Mouse (Mus musculus) ZHBTc4 (cell line): ENCODE results near the gene Gm20388.

Experiments
- DNase-seq: peaks from one replicate; pipeline ENCODE4 v3.0.0-alpha.2; 2011; ENCODE audit warnings: low read depth, low spot score

The Gm20388 gene

DNA sequence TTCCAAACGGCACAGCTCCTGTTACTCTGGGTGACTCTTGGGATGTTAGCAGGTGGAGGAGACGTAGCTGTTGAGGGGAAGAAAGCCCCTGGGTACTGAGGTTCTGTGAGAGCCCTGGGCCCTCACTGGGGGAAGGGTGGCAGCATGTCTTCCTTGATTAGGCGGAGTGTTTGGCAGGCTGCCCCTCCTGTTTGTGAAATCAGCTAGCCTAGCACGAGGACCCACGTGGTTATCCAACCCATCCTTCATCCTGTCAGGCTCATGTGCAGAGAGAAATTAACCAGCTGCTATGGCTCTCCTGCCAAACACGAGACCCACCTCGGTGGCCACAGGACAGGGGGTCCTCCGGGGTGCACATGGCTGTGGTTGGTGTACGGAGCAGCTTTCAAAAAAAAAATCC, 2195.6 kb downstream of the Gm20388 start:
- no peak for DNase-seq

DNA sequence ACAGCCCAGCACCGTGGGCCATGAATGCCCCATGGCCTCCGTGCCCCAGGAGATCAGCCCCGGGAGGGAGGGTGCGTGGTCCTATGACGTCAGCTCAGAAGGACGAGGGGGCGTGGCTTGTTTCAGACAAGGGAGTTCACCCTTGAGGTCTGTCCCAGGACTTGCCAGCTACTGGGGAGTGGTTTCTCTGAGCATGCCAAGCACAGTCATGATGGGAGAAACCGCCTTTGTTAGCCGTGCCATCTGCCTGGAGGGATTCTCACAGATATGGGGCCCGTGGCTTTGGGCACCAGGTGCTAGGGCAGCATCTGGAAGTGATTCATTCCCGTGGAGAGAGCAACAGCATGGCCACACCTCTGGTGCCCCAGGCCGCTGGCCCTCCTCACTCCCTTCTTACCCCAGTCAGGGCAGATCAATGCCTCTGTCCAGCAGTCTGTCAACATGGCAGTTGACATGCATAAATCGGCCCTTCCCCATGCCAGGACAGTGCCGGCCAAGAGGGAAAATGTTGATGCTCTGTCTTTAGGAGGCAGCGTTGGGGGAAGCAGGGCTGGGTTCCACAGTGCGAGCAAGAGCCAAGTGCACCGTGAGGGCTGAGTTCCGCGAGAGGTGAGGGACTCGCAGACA, 2199.7 kb downstream of the Gm20388 start:
- DNase-seq = peak; percentile 83

DNA sequence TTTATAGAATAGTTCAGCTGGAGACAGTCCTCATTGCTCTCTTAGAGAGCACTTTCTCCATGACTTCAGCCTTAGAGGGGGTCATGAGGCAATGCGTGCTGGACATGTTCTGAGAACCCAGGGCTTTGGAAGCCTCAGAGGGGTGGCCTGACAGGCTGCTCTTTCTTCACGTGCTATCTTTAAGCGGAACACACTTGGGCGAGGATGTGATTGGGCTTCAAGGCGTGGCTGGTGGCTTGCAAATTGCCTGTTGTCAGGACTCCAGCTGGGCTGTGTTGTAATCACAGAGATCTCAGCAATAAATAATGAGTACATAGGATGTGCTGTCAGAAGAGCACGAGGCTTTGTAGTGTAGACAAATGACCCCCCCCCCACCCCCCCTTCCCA, 2200.2 kb downstream of the Gm20388 start:
- DNase-seq = peak; percentile 56

DNA sequence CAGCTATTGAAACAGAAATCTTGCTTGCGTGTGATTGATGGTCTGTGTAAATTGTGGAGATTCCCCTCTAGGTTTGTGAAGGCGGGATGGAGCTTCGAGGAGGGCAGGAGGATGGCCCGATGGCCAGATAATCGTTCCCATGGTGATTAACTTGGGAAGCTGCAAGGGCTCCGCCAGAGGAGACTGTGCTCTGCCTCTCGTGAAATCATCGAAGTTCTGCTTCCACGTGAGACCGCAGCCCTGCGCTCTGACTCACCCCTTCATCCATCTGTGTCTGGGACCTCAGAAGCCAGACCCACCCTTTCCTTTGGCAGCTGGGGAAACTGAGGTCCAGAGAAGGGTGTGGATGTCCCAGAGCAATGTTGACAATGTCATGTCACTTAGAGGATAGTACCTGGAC, 2201.1 kb downstream of the Gm20388 start:
- no peak for DNase-seq

GRCm38 (mm10) chr8:122112264-122112965, 2201.8 kb downstream of the Gm20388 start:
- no peak for DNase-seq

DNA sequence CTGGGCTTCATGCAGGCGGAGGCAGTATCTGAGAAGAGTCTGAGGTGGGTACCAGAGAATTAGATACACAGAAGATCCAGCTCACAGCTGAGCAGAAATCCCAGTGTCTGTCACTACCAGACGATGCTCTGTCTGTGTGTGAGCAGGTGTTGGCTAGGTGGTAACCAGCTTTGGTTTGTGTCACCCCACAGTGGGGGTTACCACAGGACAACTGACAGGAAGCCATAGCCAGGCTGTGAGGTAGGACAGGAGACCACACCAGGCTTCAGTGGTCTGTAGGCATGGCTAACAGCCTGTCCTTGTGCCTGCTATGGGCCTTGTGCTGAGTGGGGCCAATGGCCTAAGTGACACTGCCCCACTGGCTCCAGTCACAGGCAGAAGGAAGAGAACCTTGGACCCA, 2204.2 kb downstream of the Gm20388 start:
- DNase-seq = no peak

DNA sequence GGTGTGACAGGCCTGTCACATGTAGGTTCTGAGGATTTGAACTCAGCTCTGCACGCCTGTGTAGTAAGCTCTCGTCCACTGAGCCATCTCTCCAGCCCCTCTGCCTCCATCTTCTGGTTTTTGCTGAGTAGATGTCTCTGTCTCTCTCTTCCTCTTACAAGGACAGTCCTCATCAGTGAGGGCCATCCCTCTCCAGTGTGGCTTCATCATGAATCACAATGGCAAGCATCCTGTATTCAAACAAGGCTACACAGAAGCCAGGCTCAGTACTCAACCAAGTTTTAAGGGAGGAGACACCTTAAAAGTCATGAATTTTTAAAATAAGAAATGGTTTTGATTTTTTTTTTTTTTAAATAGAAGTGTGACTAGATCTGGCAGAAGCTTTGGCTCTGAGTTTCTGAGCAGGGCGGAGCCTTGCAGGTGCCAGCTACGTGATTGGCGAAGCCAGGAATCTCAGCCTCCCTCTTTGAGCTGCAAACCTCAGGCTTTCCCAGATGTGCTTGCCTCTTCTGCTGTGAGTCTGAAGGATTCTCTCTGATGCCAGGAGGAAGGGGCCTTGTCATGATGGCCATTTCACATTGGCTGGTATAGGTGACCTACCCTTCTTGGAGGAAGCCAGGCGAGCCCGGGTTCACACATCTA, 2206.2 kb downstream of the Gm20388 start:
- peak; percentile 55 for DNase-seq

GRCm38 (mm10) chr8:122118097-122118496, 2207.5 kb downstream of the Gm20388 start:
- DNase-seq = peak; percentile 40

GRCm38 (mm10) chr8:122118536-122118935, 2207.9 kb downstream of the Gm20388 start:
- peak; percentile 42 for DNase-seq

GRCm38 (mm10) chr8:122124326-122124725, 2213.7 kb downstream of the Gm20388 start:
- peak; percentile 86 for DNase-seq

DNA sequence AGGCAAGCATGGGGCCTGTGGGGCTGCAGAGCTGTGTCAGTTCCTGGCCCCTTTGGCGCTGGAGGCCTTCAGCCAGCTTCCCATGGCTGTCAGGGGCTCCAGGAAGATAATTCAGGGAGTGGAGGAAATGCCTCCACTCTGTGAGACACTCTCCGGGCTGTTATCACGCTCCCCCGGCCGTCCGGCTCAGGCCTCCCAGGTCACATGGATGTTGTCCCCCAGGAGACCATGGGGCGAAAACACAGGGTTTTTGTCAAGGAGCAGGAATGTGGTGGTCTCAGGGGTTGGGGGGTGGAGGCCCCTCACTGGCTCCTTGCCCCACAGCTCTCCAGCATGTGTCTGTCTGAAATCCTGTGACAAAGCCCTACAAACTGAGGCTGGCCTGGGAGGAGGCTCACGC, 2216.0 kb downstream of the Gm20388 start:
- DNase-seq = no peak

DNA sequence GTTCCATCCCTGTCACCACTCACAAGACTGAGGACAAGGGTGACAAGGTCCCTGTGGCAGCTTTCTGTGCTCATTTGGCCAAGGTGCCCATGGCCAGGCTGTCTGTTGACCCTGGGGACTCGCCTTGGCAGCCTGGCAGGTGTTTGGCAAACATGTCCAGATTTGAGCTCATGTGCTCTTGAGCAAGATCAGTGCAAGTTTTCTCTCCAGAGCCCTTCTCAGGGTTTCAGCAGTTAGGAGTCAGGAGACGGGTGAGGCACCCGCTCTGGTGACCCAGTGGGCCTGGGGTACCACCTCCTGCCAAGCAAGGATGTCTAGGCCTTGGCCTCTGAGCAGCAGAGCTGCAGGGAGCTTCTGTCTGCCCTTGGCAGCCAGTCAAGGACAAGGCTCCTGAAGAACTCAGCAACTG, 2223.5 kb downstream of the Gm20388 start:
- no peak for DNase-seq

GRCm38 (mm10) chr8:122135494-122135893, 2224.9 kb downstream of the Gm20388 start:
- no peak for DNase-seq

GRCm38 (mm10) chr8:122139784-122140183, 2229.1 kb downstream of the Gm20388 start:
- peak; percentile 55 for DNase-seq

- DNase-seq = no peak
Observed at GRCm38 (mm10) chr8:122140411-122140810, 2229.8 kb downstream of the Gm20388 start.

DNA sequence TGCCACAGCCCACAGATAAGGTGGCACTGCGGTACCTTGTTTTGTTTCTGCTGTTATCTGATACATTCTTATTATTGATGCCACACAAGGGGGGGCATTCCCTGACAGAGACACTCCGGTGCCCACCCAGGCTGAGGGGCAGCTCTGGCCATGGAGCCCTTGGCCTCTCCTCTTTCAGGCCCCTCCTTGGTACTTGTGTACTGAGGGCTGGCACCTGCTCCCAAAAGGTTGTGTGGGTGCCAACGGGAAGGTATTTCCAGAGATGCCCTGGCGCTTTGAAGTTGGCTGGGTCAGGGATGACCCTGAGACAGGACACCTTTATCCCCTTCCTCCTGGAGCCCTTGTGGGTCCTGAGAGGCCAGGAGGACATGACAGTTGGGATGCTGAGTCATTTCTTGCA, 2231.8 kb downstream of the Gm20388 start:
- DNase-seq = no peak

GRCm38 (mm10) chr8:122143231-122143630, 2232.6 kb downstream of the Gm20388 start:
- DNase-seq = no peak

GRCm38 (mm10) chr8:122144729-122145311, 2234.2 kb downstream of the Gm20388 start:
- DNase-seq = no peak

- DNase-seq = no peak
Observed at GRCm38 (mm10) chr8:122149045-122149444, 2238.4 kb downstream of the Gm20388 start.

DNA sequence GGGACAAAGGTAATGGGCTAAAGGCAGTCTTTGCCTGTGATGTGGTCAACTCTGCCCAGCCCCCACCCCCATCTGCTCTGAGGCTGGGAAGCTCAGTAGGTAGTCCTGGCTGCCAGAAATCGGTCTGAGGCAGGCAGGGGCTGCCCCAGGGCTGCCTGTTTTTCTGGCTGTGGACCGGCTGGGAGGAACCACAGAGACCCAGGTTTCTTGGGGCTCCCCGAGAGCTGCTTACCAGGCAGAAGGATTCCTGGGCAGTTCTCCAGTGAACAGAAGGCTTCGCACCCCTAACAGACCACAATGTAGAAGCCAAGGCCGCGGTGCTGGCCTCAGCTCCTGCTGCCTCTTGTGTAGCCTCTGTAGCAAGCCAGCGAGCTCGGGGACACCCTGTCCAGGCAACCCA, 2239.0 kb downstream of the Gm20388 start:
- no peak for DNase-seq

GRCm38 (mm10) chr8:122151541-122151940, 2240.9 kb downstream of the Gm20388 start:
- DNase-seq = no peak

DNA sequence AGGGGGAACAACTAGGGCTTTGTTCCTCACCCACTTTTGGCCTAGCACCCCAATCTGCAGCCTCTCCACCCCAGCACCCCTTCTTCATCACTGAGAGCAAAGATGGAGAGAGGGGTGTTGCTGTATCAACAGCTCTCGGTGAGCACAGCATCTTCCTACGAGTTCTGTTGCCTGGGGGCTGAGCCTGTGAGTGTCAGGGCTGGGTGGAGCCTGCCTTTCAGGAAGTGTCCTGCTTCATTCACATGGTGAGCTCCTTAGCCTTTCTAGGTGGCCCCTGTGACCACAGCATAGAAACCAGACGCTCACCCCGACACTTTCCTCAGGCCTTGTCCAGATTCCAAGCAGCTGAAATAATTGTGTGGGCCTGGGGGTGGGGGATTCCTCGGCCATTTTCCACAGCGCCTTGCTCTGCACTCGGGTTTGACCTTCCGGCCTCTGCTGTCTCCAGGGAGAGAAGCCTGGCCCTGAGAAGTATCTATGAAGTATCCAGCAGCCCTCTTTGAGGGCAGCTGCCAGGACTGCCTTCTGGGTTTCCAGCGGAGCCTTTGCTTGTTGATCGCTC, 2244.5 kb downstream of the Gm20388 start:
- DNase-seq = no peak
